Mouse (Mus musculus): ENCODE measurements around the gene Rtkn.

The Rtkn gene

GRCm38 (mm10) chr6:83171063-83171462 is 35.8 kb downstream of the Rtkn start:
- DNase-seq (ENCODE audit: low spot score in 2 of 2) = no peak

- DNase-seq (ENCODE audit: low spot score in 2 of 2) = no peak
Observed at GRCm38 (mm10) chr6:83172240-83172920, 37.1 kb downstream of the Rtkn start.

GRCm38 (mm10) chr6:83175996-83176395 is 40.7 kb downstream of the Rtkn start:
- DNase-seq (ENCODE audit: low spot score in 2 of 2) = no peak

GRCm38 (mm10) chr6:83179390-83180117 is 44.3 kb downstream of the Rtkn start:
- DNase-seq (ENCODE audit: low spot score in 2 of 2) = no peak

- no peak for DNase-seq (ENCODE audit: low spot score in 2 of 2)
Observed at GRCm38 (mm10) chr6:83180605-83181004, 45.3 kb downstream of the Rtkn start.

GRCm38 (mm10) chr6:83184858-83185435 is 49.7 kb downstream of the Rtkn start:
- DNase-seq (ENCODE audit: low spot score in 2 of 2) = no peak

- DNase-seq (ENCODE audit: low spot score in 2 of 2) = no peak
Observed at GRCm38 (mm10) chr6:83185895-83186861, 50.9 kb downstream of the Rtkn start.

GRCm38 (mm10) chr6:83186946-83187345 is 51.7 kb downstream of the Rtkn start:
- no peak for DNase-seq (ENCODE audit: low spot score in 2 of 2)

GRCm38 (mm10) chr6:83193571-83193970 is 58.3 kb downstream of the Rtkn start:
- DNase-seq (ENCODE audit: low spot score in 2 of 2) = no peak

GRCm38 (mm10) chr6:83197345-83198004 is 62.2 kb downstream of the Rtkn start:
- DNase-seq (ENCODE audit: low spot score in 2 of 2) = no peak
